22 mouse cellular contexts compared by ENCODE assay signal in the genomic region with DNA sequence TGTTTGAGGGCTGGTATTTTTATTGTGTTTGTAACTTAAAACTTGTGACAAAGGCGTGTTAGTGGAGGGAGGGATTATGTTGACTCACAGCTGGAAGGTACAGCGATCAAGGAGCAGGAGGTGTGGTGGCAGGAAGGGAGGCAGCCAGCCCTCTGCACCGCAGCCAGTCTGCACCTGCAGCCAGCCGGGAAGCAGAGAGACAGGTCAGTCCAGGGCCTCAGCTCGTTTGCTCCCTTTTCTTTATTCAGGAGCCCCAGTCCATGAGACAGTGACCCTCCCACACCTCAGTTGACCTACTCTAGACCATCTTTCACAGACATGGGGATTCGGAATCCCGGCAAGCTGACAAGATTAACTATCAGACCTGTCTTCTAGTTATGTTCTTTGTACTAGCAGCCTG. TPM values are rescaled to one million over a fixed set of nuclear protein-coding genes. Genes with fewer than 3 reads are reported as not detected.
A peak's percentile ranks its signal among the peaks of the same experiment; 100 is the strongest.
DNase-seq lines count a peak whose midpoint lies in the region; ATAC-seq lines count a peak whose summit lies in the region.
"Had no signal": no experiment of that assay in that cellular context is flagged by ENCODE, and none has a peak within 500 bp of the region (broad histone marks: within the 10 kb centered on the region; RNA-seq: fewer than 3 reads in every experiment).

No protein-coding gene starts in this region.

- H3K4me1 ChIP-seq in embryonic facial prominence, embryonic 14.5 days (ENCODE audit: control insufficient read depth, insufficient read depth, low read length): 0 out of 2 replicates have a peak, but pooled peaks cover 7% of the 10 kb centered on the region
- H3K4me1 ChIP-seq in embryonic facial prominence, embryonic 10.5 days: 0 out of 2 replicates have a peak, but pooled peaks cover under 1% of the 10 kb centered on the region
- H3K4me1 ChIP-seq in liver, embryonic 11.5 days (replicated peaks; ENCODE audit: control insufficient read depth, insufficient read depth, low read length): no peaks in the 10 kb centered on the region
- H3K4me1 ChIP-seq in stomach, embryonic 16.5 days (ENCODE audit: control insufficient read depth, insufficient read depth, low read length): no peaks in the 10 kb centered on the region
- H3K4me1 ChIP-seq in forebrain, embryonic 15.5 days: no peaks in the 10 kb centered on the region
- H3K4me1 ChIP-seq: heart, embryonic 12.5 days; midbrain, embryonic 15.5 days; neural tube, embryonic 12.5 days had no signal

- no peak for DNase-seq in embryonic facial prominence, embryonic 14.5 days (ENCODE audit: low spot score)
- DNase-seq in embryonic facial prominence, embryonic 10.5 days (ENCODE audit: low spot score): no peak
- DNase-seq in liver, embryonic 11.5 days (ENCODE audit: low spot score): peak; percentile 28
- no peak for DNase-seq in liver
- peak; percentile 75 for DNase-seq in thymus, postnatal 4 days
- DNase-seq in c-Kit-positive CD71-positive TER-119-positive erythroid progenitor cells, embryonic 14.5 days (ENCODE audit: low spot score): no peak
- DNase-seq: adrenal gland, postnatal 25 days; cerebellum, adult 9-11 months; embryo, embryonic 11 days; gastrocnemius, postnatal 10 days; kidney, adult 11 months; lung, embryonic 14.5 days; right cerebral cortex, postnatal 4 days had no signal

- H3K9ac ChIP-seq in embryonic facial prominence, embryonic 14.5 days (ENCODE audit: low read depth, low read length): no peak overlapping the region
- H3K9ac ChIP-seq in liver, embryonic 11.5 days (ENCODE audit: low read depth, low read length): no peak overlapping the region
- no peak overlapping the region for H3K9ac ChIP-seq in stomach, embryonic 16.5 days (ENCODE audit: low read length)
- no peak overlapping the region for H3K9ac ChIP-seq in forebrain, embryonic 15.5 days (replicated peaks)
- H3K9ac ChIP-seq: heart, embryonic 12.5 days; lung, embryonic 14.5 days; midbrain, embryonic 15.5 days; neural tube, embryonic 12.5 days had no signal

- H3K9me3 ChIP-seq in embryonic facial prominence, embryonic 14.5 days (ENCODE audit: control insufficient read depth, low read length): no peaks in the 10 kb centered on the region
- H3K9me3 ChIP-seq in embryonic facial prominence, embryonic 10.5 days: no peaks in the 10 kb centered on the region
- H3K9me3 ChIP-seq in liver, embryonic 11.5 days (ENCODE audit: control insufficient read depth, low read length): no peaks in the 10 kb centered on the region
- no peaks in the 10 kb centered on the region for H3K9me3 ChIP-seq in stomach, embryonic 16.5 days (replicated peaks; ENCODE audit: control insufficient read depth, low read length)
- H3K9me3 ChIP-seq in forebrain, embryonic 15.5 days: no peaks in the 10 kb centered on the region
- H3K9me3 ChIP-seq: heart, embryonic 12.5 days; hindbrain, embryonic 10.5 days; midbrain, embryonic 15.5 days; neural tube, embryonic 12.5 days had no signal

- peak; percentile 68; the same call in 1 of the 2 replicates for ATAC-seq in embryonic facial prominence, embryonic 14.5 days (ENCODE audit: low read depth)
- ATAC-seq in liver, embryonic 11.5 days (replicated peaks; ENCODE audit: low FRiP score): no peak
- ATAC-seq in stomach, embryonic 16.5 days (ENCODE audit: insufficient read depth, low FRiP score): peak; percentile 77; the same call in 1 of the 2 replicates
- no peak for ATAC-seq in forebrain, embryonic 15.5 days (replicated peaks)
- ATAC-seq: activated CD4-positive, CD25-positive, alpha-beta regulatory T cell, adult 4 months; midbrain, embryonic 15.5 days had no signal

- H3K36me3 ChIP-seq in embryonic facial prominence, embryonic 14.5 days (ENCODE audit: control insufficient read depth, insufficient read depth, low read length): no peaks in the 10 kb centered on the region
- no peaks in the 10 kb centered on the region for H3K36me3 ChIP-seq in embryonic facial prominence, embryonic 10.5 days (replicated peaks)
- no peaks in the 10 kb centered on the region for H3K36me3 ChIP-seq in liver, embryonic 11.5 days (ENCODE audit: control insufficient read depth, insufficient read depth, low read length)
- no peaks in the 10 kb centered on the region for H3K36me3 ChIP-seq in stomach, embryonic 16.5 days (ENCODE audit: control insufficient read depth, insufficient read depth, low read length)
- no peaks in the 10 kb centered on the region for H3K36me3 ChIP-seq in forebrain, embryonic 15.5 days
- H3K36me3 ChIP-seq: heart, embryonic 12.5 days; hindbrain, embryonic 10.5 days; midbrain, embryonic 15.5 days; neural tube, embryonic 12.5 days had no signal

- no peak overlapping the region for H3K27ac ChIP-seq in embryonic facial prominence, embryonic 14.5 days (replicated peaks; ENCODE audit: low read depth, low read length)
- no peak overlapping the region for H3K27ac ChIP-seq in embryonic facial prominence, embryonic 10.5 days (replicated peaks)
- H3K27ac ChIP-seq in liver, embryonic 11.5 days (ENCODE audit: low read depth, low read length): no peak overlapping the region
- H3K27ac ChIP-seq in stomach, embryonic 16.5 days (ENCODE audit: low read length): peak overlapping the region; percentile 49
- H3K27ac ChIP-seq in forebrain, embryonic 15.5 days (replicated peaks): no peak overlapping the region
- H3K27ac ChIP-seq: hindbrain, embryonic 10.5 days; layer of hippocampus, adult 2 months; midbrain, embryonic 15.5 days; neural tube, embryonic 12.5 days had no signal

- no peaks in the 10 kb centered on the region for H3K27me3 ChIP-seq in embryonic facial prominence, embryonic 14.5 days (replicated peaks; ENCODE audit: control insufficient read depth, insufficient read depth, low read length)
- H3K27me3 ChIP-seq in embryonic facial prominence, embryonic 10.5 days (replicated peaks; ENCODE audit: low read depth, poor library complexity, severe bottlenecking): no peaks in the 10 kb centered on the region
- no peaks in the 10 kb centered on the region for H3K27me3 ChIP-seq in liver, embryonic 11.5 days (replicated peaks; ENCODE audit: control insufficient read depth, insufficient read depth, low read length)
- H3K27me3 ChIP-seq in stomach, embryonic 16.5 days (ENCODE audit: control insufficient read depth, insufficient read depth, low read length): no peaks in the 10 kb centered on the region
- no peaks in the 10 kb centered on the region for H3K27me3 ChIP-seq in forebrain, embryonic 15.5 days
- H3K27me3 ChIP-seq: midbrain, embryonic 15.5 days; neural tube, embryonic 12.5 days had no signal

- no peak overlapping the region for H3K4me3 ChIP-seq in embryonic facial prominence, embryonic 14.5 days (ENCODE audit: low read depth, low read length)
- no peak overlapping the region for H3K4me3 ChIP-seq in embryonic facial prominence, embryonic 10.5 days
- no peak overlapping the region for H3K4me3 ChIP-seq in liver, embryonic 11.5 days (ENCODE audit: low read depth, low read length)
- no peak overlapping the region for H3K4me3 ChIP-seq in stomach, embryonic 16.5 days (replicated peaks; ENCODE audit: low read length)
- no peak overlapping the region for H3K4me3 ChIP-seq in forebrain, embryonic 15.5 days
- H3K4me3 ChIP-seq: erythroblast, embryonic 14.5 days; heart, embryonic 12.5 days; hindbrain, embryonic 10.5 days; layer of hippocampus, adult 2 months; midbrain, embryonic 15.5 days; neural tube, embryonic 12.5 days had no signal

- no peak overlapping the region for H3K4me2 ChIP-seq in embryonic facial prominence, embryonic 14.5 days (ENCODE audit: low read depth, low read length)
- no peak overlapping the region for H3K4me2 ChIP-seq in liver, embryonic 11.5 days
- no peak overlapping the region for H3K4me2 ChIP-seq in stomach, embryonic 16.5 days (ENCODE audit: low read depth, low read length)
- H3K4me2 ChIP-seq in forebrain, embryonic 15.5 days (replicated peaks): no peak overlapping the region
- H3K4me2 ChIP-seq: heart, embryonic 12.5 days; lung, embryonic 14.5 days; midbrain, embryonic 15.5 days; neural tube, embryonic 12.5 days had no signal

- WGBS in embryonic facial prominence, embryonic 14.5 days: 43% methylated on average over 7 of the region's 7 CpGs
- 39% methylated on average over 7 of the region's 7 CpGs for WGBS in embryonic facial prominence, embryonic 10.5 days
- WGBS in liver, embryonic 11.5 days: 38% methylated on average over 7 of the region's 7 CpGs
- 29% methylated on average over 7 of the region's 7 CpGs for whole genome bisulfite sequencing in stomach, embryonic 16.5 days
- WGBS in forebrain, embryonic 15.5 days: 37% methylated on average over 7 of the region's 7 CpGs

RNA-seq across cellular contexts. Expression of gene Pdlim4, which starts 11.6 kb away (rescaled TPM):
- 115 and 132 TPM in 2 replicates for polyA plus RNA-seq in embryonic facial prominence, embryonic 14.5 days (2014; fragmentation: Nextera tagmentation; extraction: Ambion mirVana)
- polyA plus RNA-seq in embryonic facial prominence, embryonic 10.5 days (2016; fragmentation: Nextera tagmentation; extraction: Ambion mirVana): 91.1 and 112 TPM in 2 replicates
- polyA plus RNA-seq in liver, embryonic 11.5 days (2014; fragmentation: Nextera tagmentation; extraction: Ambion mirVana): 13.1 and 13.2 TPM in 2 replicates
- 63.7 and 65.9 TPM in 2 replicates for polyA plus RNA-seq in stomach, embryonic 16.5 days (2015; fragmentation: Nextera tagmentation; extraction: Ambion mirVana)
- 42.8 TPM in 2 replicates for polyA plus RNA-seq in forebrain, embryonic 15.5 days (2015; fragmentation: Nextera tagmentation; extraction: Ambion mirVana)

RNA-seq across cellular contexts. Expression of gene P4ha2, which starts 19.5 kb away (rescaled TPM):
- polyA plus RNA-seq in embryonic facial prominence, embryonic 14.5 days (2014; fragmentation: Nextera tagmentation; extraction: Ambion mirVana): 107 and 120 TPM in 2 replicates
- 36.5 and 36.8 TPM in 2 replicates for polyA plus RNA-seq in embryonic facial prominence, embryonic 10.5 days (2016; fragmentation: Nextera tagmentation; extraction: Ambion mirVana)
- polyA plus RNA-seq in liver, embryonic 11.5 days (2014; fragmentation: Nextera tagmentation; extraction: Ambion mirVana): 24.3 and 25.7 TPM in 2 replicates
- polyA plus RNA-seq in stomach, embryonic 16.5 days (2015; fragmentation: Nextera tagmentation; extraction: Ambion mirVana): 78.6 and 86.8 TPM in 2 replicates
- polyA plus RNA-seq in forebrain, embryonic 15.5 days (2015; fragmentation: Nextera tagmentation; extraction: Ambion mirVana): 6.0 and 6.7 TPM in 2 replicates
- polyA plus RNA-seq: activated CD4-positive, CD25-positive, alpha-beta regulatory T cell, adult 4 months; erythroblast, embryonic 14.5 days had no signal

RNA-seq across cellular contexts. Expression of gene Slc22a4, which starts 52.5 kb away (rescaled TPM):
- 1.7 and 2.3 TPM in 2 replicates for polyA plus RNA-seq in embryonic facial prominence, embryonic 14.5 days (2014; fragmentation: Nextera tagmentation; extraction: Ambion mirVana)
- polyA plus RNA-seq in embryonic facial prominence, embryonic 10.5 days (2016; fragmentation: Nextera tagmentation; extraction: Ambion mirVana): 0.82 and 1.1 TPM in 2 replicates
- polyA plus RNA-seq in liver, embryonic 11.5 days (2014; fragmentation: Nextera tagmentation; extraction: Ambion mirVana): 20.6 and 21.5 TPM in 2 replicates
- polyA plus RNA-seq in stomach, embryonic 16.5 days (2015; fragmentation: Nextera tagmentation; extraction: Ambion mirVana): 2.7 and 2.9 TPM in 2 replicates
- polyA plus RNA-seq in forebrain, embryonic 15.5 days (2015; fragmentation: Nextera tagmentation; extraction: Ambion mirVana): 1.1 and 1.2 TPM in 2 replicates

Comparison
In these comparisons a context has a peak if more than half of its experiments do, and no peak if none do; other contexts are left out.
1. DNase-seq: peak in liver, embryonic 11.5 days (single experiment) and thymus, postnatal 4 days (single experiment); none in embryonic facial prominence, embryonic 14.5 days (single experiment), embryonic facial prominence, embryonic 10.5 days (single experiment), liver (single experiment) and c-Kit-positive CD71-positive TER-119-positive erythroid progenitor cells, embryonic 14.5 days (single experiment).
2. ATAC-seq: peak in embryonic facial prominence, embryonic 14.5 days (single experiment) and stomach, embryonic 16.5 days (single experiment); none in liver, embryonic 11.5 days (single experiment) and forebrain, embryonic 15.5 days (single experiment).